Comparison of ENCODE assay signal across 8 mouse cellular contexts in the genomic region with DNA sequence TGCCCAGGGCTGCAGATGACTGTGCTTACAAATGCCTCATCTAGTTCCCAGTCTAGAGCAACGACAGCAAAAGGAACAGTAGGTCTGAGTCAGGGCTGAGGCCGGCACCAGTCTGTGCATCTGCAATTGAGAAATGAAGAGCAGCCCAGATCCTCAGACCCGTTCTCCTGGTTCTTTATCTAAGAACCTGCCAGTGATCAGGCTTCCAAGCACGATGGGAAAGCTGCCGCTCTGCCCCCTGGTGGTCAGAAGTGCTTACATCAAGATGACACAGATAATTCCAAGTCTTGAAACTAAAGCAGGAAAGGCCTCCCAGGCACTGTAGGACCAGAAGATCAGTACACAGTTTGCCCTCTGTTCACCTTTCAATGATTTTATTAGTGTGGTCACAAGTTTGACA. TPM values are rescaled to one million over a fixed set of nuclear protein-coding genes. Genes with fewer than 3 reads are reported as not detected.
DNase-seq lines count a peak whose midpoint lies in the region; ATAC-seq and TF ChIP-seq lines count a peak whose summit lies in the region.

No protein-coding gene starts in this region.

- H3K4me1 ChIP-seq in lung, adult 2 months (ENCODE audit: control insufficient read depth, insufficient read depth, low read length), result no peaks in the 10 kb centered on the region

- peak; percentile 79 for TF ChIP-seq CTCF in lung, adult 2 months (IDR thresholded peaks at IDR 0.05; ENCODE audit: insufficient read depth, low read length)

- H3K4me3 ChIP-seq in lung, adult 2 months (replicated peaks; ENCODE audit: extremely low read depth, low read depth, low read length), result no peak overlapping the region

- 25% methylated on average over 5 of the region's 5 CpGs for WGBS in lung, adult 2 months

- peak; percentile 82 for DNase-seq in ES-CJ7 (ENCODE audit: low read depth, low spot score)
- peak; percentile 95 for DNase-seq in brain, adult 2 months (ENCODE audit: low read depth, low spot score)
- peak; percentile 68 to 81 for DNase-seq in heart, postnatal 14 days
- peak; percentile 60 to 90 for DNase-seq in kidney, postnatal 36 days
- DNase-seq in lung, adult 2 months, result no peak
- peak; percentile 63 for DNase-seq in retina, adult 2 months (ENCODE audit: low read depth, low spot score)
- peak; percentile 55 to 64 for DNase-seq in thymus, postnatal 36 days

- intact Hi-C loops in heart, postnatal 14 days (cut with DNase I), result loop anchor here (1.0 to 5.0 kb wide), 3 partner anchors 93 to 381 kb away; partner anchors contain the start of gene Syt17

- no peak for TF ChIP-seq POLR2A in lung, adult 2 months (IDR thresholded peaks at IDR 0.05; ENCODE audit: borderline replicate concordance, extremely low read depth, low read depth, low read length)

- peak; percentile 61 for ATAC-seq in erythroid progenitor cell, adult 5-6 weeks (replicated peaks; ENCODE audit: low FRiP score, poor library complexity, severe bottlenecking)

RNA-seq across cellular contexts. Expression of gene Gde1, which starts 17.4 kb away (rescaled TPM):
- 39.4 and 50.5 TPM in 2 replicates for total RNA-seq in erythroid progenitor cell, adult 5-6 weeks (2015; ENCODE audit: low replicate concordance)
- total RNA-seq in erythroid progenitor cell, adult 5-6 weeks (2017; ENCODE audit: low replicate concordance), result 39.7 and 47.5 TPM in 2 replicates
- total RNA-seq in heart, postnatal 14 days (2021), result 10 to 100 TPM; 25.9 to 28.2 TPM
- 307 and 574 TPM in 2 replicates for polyA plus RNA-seq in lung, adult 2 months (2012; rRNA removed)

RNA-seq across cellular contexts. Expression of gene Ccp110, which starts 24.2 kb away (rescaled TPM):
- total RNA-seq in erythroid progenitor cell, adult 5-6 weeks (2015; ENCODE audit: low replicate concordance), result 95.9 and 114 TPM in 2 replicates
- 103 and 138 TPM in 2 replicates for total RNA-seq in erythroid progenitor cell, adult 5-6 weeks (2017; ENCODE audit: low replicate concordance)
- total RNA-seq in heart, postnatal 14 days (2021), result 1 to 10 TPM; 3.2 to 3.4 TPM
- 4.9 and 6.8 TPM in 2 replicates for polyA plus RNA-seq in lung, adult 2 months (2012; rRNA removed)

RNA-seq across cellular contexts. Expression of gene Vps35l, which starts 51.8 kb away (rescaled TPM):
- 21.3 and 61.6 TPM in 2 replicates for total RNA-seq in erythroid progenitor cell, adult 5-6 weeks (2015; ENCODE audit: low replicate concordance)
- 42.4 and 42.9 TPM in 2 replicates for total RNA-seq in erythroid progenitor cell, adult 5-6 weeks (2017; ENCODE audit: low replicate concordance)
- 10 to 100 TPM; 28.2 TPM for total RNA-seq in heart, postnatal 14 days (2021)
- 40.1 and 41.7 TPM in 2 replicates for polyA plus RNA-seq in lung, adult 2 months (2012; rRNA removed)

Comparison
In these comparisons a context has a peak if more than half of its experiments do, and no peak if none do; other contexts are left out.
1. RNA of gene Ccp110, which starts 24.2 kb away (total RNA-seq): 95.9 to 138 TPM in erythroid progenitor cell, adult 5-6 weeks; 3.2 to 3.4 TPM in heart, postnatal 14 days; every median in the first group is over 10 times any median in the second.